Mouse (Mus musculus): ENCODE data around the gene Phactr1.
A peak's percentile ranks its signal among the peaks of the same experiment; 100 is the strongest.

The Phactr1 gene

GRCm38 (mm10) chr13:42985806-42986205 is 305.4 kb downstream of the Phactr1 start:
- peak; percentile 47 for DNase-seq

- DNase-seq = no peak
These were observed 307.6 kb downstream of the Phactr1 start for GRCm38 (mm10) chr13:42987931-42988579.

GRCm38 (mm10) chr13:42989481-42989880 is 309.1 kb downstream of the Phactr1 start:
- DNase-seq = no peak

DNA sequence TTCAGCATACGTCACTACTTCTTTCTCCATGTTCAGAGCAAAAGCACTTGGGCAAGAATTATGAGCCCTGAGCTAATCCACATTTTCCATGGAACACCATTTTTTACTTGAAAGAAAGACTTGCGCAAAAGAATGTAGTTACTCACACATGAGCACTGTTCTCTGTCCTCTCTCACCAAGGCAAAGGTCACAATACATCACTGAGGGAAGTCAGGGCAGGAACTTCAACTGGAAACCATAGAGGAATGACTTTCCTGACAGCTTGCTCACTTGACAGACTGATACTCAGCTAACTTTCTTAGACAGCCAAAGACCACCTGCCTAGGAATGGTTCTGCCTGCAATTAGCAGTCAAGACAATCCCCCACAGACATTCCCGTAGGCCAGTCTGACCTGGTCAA is 309.6 kb downstream of the Phactr1 start:
- no peak for DNase-seq

- no peak for DNase-seq
These were observed 310.2 kb downstream of the Phactr1 start for GRCm38 (mm10) chr13:42990493-42991111.

GRCm38 (mm10) chr13:42991164-42991563 is 310.7 kb downstream of the Phactr1 start:
- no peak for DNase-seq

GRCm38 (mm10) chr13:42992306-42992705 is 311.9 kb downstream of the Phactr1 start:
- DNase-seq = no peak

- no peak for DNase-seq
These were observed 313.9 kb downstream of the Phactr1 start for GRCm38 (mm10) chr13:42994276-42994675.

DNA sequence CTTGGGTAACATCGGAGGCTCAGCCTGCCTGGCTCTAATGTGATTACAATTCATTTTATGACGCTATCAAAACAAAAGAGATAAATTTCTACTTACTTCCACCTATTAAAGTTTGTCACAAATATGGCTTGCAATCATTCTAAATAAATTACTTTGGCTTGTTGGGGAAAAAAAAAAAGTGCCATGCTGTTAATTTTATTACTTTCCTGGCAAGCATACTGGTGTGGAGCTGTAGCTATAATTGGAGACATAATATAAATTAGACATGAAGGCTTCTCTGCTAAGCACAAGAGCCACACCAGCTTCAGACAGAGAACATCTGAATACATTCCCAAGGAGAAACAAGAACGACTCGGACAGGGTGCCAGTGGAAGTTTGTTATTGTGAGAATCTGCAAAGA is 315.8 kb downstream of the Phactr1 start:
- DNase-seq = no peak

DNA sequence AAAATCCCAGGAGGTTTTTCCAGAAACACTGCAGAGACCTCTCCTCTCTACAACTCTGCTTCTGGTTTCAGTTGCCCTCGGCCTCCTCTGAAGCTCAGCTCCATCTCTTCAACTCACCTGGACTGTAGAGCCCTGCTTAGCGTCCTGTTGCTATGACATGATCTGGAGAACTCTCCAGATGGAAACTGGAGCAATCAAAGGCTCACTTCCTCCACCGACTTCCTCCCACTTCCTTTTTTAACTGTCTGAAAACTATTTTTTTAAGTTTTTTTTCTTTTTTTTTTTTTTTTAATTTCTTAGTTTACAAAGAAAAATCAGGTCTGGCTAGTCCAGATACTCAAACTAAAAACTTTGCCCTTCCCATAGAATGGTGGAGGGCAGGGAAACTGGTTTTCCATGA is 318.9 kb downstream of the Phactr1 start:
- DNase-seq = no peak

DNA sequence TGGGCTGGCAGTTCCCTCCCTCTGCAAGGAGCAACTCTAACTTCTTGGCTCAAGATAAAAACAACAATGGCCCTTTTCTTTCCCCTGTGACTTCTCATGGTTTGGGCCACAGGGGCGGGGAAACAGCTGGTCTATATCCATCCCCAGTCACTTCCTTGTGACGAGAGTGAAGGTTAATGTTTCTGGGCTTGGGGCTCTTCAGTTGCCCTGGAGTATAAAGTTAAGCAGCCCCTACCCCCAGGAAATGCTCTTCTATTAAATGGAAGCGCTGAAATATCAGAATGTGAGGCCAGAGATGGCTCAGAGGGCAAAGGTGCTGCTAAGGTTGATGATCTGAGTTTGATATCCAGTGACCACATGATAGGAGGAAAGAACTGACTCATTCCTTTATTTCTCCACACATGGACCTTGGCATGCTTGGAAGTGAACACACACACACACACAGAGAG is 324.7 kb downstream of the Phactr1 start:
- DNase-seq = no peak

- DNase-seq = no peak
These were observed 328.0 kb downstream of the Phactr1 start for GRCm38 (mm10) chr13:43008466-43008865.

DNA sequence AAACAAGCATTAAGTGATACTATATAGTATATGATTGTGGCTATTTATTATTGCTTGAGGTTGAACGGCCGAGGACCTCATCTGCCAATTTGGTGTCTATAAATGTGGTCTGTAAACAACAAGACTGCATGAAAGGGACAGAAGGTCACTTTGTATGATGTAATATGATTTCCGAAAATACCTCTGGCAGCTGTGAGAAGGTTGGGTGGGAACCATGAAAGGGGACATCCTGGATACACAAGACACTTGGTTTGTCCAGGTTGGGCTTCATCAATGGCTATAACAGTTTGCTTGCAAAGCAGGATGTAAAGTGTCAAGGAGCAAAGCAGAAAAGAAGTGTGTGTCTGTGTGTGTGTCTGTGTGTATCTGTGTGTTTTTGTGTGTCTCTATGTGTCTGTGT is 329.2 kb downstream of the Phactr1 start:
- no peak for DNase-seq

GRCm38 (mm10) chr13:43011516-43011915 is 331.1 kb downstream of the Phactr1 start:
- no peak for DNase-seq

DNA sequence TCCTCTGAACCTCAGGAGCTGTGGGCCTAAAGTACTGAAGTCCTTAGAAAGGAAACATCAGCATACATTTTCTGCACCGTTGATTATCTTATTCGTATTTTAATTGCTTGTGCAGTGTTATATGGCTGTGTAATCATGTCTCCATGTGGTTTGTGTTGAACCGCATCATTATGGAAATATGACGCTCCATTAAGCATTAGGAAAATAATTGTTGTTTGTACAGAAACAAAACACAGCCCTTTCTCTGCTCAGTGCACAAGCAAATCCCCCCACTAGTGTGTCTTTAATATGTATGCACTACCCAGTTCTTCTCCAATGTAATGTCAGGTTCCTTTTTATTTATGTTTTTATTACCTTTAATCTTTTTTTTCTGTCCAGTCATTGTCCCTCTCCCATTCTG is 333.6 kb downstream of the Phactr1 start:
- no peak for DNase-seq

GRCm38 (mm10) chr13:43015768-43016167 is 335.3 kb downstream of the Phactr1 start:
- DNase-seq = no peak

DNA sequence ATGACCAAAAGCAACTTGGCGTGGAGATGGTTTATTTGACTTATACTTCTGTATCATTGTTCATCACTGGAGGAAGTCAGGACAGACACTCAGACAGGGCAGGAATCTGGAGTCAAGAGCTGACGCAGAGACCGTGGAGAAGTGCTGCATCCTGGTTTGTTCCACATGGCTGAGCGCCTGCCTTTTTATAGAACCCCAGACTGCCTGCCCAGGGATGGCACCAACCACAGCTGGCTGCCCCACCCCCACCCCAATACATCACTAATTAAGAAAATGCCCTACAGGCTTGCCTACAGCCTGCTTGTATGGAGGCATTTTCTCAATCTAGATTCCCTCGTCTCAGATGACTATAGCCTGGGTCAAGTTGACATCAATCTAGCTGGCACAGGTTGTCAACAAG is 338.4 kb downstream of the Phactr1 start:
- DNase-seq = no peak

DNA sequence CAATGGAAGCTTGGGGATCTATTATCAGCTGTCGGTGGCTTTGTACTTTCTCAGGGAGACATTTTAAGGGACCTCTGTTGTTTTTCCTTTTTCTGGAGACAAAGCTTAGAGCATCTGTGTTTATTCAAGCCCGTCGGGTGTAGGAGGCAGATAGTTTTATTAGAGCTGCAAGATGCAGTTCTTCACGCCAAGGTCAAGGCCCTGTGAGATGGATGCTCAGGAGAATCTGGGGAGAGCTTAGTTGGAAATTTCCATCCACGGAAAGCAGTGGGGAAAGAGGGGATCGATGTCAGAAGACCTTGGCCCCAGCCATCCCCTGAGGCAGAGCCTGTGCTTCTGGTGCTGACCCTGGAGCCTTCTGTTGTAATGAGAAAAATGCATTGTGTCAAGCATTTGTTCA is 340.6 kb downstream of the Phactr1 start:
- no peak for DNase-seq

DNA sequence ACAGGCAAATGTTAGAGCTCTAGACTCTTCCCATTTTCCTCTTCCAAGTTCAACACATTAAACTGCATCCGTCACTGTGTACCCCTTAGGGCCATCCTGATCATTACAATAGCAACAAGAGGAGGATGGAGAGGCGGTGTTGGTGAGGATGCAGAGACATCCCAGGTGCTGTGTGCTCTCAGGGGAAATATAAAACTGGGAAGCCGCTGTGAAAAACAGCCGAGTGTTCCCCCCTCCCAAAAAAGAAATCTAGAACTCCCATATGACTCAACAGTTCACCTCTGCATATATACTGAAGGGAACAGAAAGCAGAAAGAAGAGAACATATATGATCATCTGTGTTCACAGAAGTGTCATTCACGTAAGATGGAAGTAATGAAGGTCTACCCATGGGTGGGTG is 342.6 kb downstream of the Phactr1 start:
- no peak for DNase-seq

GRCm38 (mm10) chr13:43027568-43027967 is 347.1 kb downstream of the Phactr1 start:
- no peak for DNase-seq

GRCm38 (mm10) chr13:43030222-43030621 is 349.8 kb downstream of the Phactr1 start:
- no peak for DNase-seq

- no peak for DNase-seq
These were observed 352.0 kb downstream of the Phactr1 start for GRCm38 (mm10) chr13:43032451-43032850.

DNA sequence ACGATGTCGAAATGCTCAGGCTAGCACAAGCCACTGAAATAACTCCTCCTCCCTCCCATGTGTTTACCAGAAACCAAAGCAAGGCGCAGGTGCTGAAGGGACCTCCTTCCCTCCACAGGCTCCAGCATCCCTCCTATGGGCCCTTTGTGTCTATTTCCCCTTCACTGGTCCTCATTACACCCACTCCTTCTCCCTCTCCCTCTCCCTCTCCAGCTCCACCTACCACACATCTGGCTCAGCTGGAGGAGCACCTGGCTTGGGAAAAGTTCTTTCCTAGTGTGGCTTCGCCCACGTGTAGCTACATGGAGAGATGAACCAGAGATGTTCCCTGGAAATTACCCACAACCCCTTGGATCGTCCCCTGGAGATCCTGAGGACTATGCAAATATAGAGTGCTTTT is 356.1 kb downstream of the Phactr1 start:
- DNase-seq = no peak

GRCm38 (mm10) chr13:43042766-43043165 is 362.3 kb downstream of the Phactr1 start:
- no peak for DNase-seq

DNA sequence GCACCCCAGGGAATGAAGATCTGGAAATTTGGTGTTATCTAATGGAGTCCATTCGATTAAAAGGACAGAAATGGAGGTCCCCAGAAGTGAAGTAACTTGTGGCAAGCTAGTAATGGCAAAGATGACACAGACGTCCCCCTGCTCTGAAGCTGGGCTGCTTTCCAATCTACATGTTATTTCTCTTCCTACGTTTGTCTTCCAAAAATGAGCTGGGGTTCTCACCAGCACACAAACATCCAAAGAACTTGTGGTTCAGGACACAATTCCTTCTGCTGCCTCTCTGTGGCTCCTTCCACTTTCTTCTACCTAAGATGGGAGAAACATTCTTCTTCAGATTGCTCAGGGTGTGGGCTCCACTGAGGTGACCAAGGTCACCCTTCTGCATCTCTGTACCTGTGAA is 368.1 kb downstream of the Phactr1 start:
- no peak for DNase-seq

Data from thymus, postnatal 4 days (tissue).